Mouse (Mus musculus) right cerebral cortex, adult 2 months (tissue): ENCODE results near the gene Ddx49.

Experiments
- DNase-seq, 2 experiments: peaks; one replicate each; pipeline ENCODE4 v3.0.0; 2021 to 2022; ENCODE audit warnings: low spot score in 2 of 2

Ddx49 gene

GRCm38 (mm10) chr8:70267674-70268073, 34.6 kb downstream of the Ddx49 start:
- no peak for DNase-seq

- DNase-seq: no peak
Observed at GRCm38 (mm10) chr8:70259043-70259442, 43.2 kb downstream of the Ddx49 start.

DNA sequence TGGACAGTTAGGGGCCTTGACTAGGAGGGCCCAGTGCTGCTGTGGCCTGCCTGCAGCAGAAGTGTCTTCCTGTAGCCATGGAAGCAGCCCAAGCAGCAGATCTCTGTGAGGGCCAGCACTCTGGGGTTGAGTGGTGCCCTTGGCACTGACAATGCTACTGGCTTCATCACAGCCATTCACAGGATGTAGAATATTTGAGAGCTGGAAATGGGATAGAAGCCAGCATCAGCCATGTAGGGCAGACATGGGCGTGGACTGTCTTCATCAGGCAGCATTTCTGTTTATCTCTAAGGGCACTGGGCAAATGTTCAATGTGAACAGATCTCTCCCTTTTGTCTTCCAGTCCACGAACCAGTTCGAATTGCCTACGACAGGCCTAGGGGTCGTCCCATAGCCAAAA, 43.7 kb downstream of the Ddx49 start:
- no peak for DNase-seq

DNA sequence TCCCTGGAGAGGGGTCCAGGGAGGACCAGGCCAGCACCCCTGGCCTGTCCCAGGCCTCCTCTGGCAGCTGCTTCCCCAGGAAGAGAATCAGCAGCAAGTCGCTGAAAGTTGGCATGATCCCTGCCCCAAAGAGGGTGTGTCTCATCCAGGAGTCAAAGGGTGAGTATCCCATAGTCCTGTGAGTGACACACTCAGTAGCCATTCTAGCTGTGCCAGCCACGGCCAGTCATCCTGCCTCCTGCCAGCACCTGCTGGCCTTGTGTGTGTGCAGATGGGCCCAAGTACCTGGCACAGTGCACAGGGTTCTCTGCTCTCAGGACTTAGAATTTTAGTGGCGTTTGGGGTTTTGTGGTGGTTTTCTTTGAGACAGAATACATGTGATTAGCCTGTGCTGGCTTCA, 44.8 kb downstream of the Ddx49 start:
- DNase-seq: no peak

GRCm38 (mm10) chr8:70254628-70255027, 47.7 kb downstream of the Ddx49 start:
- no peak for DNase-seq

DNA sequence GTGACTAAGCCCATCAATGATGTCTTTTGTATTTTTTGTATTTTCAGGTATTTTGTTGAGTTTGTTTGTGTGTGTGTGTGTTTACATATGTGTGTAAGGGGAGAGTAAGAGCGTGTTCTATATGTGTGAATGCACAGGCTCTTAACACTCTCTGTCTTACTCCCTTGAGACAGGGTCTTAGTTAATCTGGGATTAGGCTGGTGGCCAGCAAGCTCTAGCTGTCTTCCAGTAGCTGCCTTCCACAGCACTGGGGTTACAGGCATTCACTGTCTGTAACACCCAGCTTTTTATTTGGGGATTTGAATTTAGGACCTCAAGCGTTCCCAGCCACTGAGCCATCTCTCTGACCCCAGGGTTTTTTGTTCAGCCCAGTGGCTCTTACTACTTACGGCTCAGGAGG, 54.4 kb downstream of the Ddx49 start:
- no peak for DNase-seq

- no peak for DNase-seq
Observed at GRCm38 (mm10) chr8:70246622-70247021, 55.7 kb downstream of the Ddx49 start.
